Mouse (Mus musculus) layer of hippocampus, adult 18-20 months (tissue): Measurements from ENCODE around the gene Mrpl58. TPM values are rescaled to one million over a fixed set of nuclear protein-coding genes. Genes with fewer than 3 reads are reported as not detected.

Experiments used
- DNase-seq, 2 experiments: peaks; one replicate each; pipeline ENCODE4 v3.0.0; 2022; ENCODE audit warnings: low spot score in 2 of 2
- long read RNA-seq: library from polyadenylated mRNA; stranded (forward); transcript quantifications from one replicate; pipeline ENCODE4 v2.0.0, GENCODE M21; 2021
- total RNA-seq, 2 experiments: library from RNA; stranded (reverse); gene quantifications; 2 replicates each; pipeline ENCODE4 v1.2.3; 2021

The Mrpl58 gene
- 100 to 1,000 TPM in 1 of 2 experiments, 10 to 100 TPM in 1; 97.7 to 102 TPM for total RNA-seq
- long read RNA-seq, transcript Mrpl58-209 (6 exons, 2,596 nt) = major isoform, 23 of 38 reads
- long read RNA-seq, partial matches to known transcripts = 2 of 38 reads
- long read RNA-seq, other reads (novel, unspliced or antisense) = 5 of 38 reads

DNA sequence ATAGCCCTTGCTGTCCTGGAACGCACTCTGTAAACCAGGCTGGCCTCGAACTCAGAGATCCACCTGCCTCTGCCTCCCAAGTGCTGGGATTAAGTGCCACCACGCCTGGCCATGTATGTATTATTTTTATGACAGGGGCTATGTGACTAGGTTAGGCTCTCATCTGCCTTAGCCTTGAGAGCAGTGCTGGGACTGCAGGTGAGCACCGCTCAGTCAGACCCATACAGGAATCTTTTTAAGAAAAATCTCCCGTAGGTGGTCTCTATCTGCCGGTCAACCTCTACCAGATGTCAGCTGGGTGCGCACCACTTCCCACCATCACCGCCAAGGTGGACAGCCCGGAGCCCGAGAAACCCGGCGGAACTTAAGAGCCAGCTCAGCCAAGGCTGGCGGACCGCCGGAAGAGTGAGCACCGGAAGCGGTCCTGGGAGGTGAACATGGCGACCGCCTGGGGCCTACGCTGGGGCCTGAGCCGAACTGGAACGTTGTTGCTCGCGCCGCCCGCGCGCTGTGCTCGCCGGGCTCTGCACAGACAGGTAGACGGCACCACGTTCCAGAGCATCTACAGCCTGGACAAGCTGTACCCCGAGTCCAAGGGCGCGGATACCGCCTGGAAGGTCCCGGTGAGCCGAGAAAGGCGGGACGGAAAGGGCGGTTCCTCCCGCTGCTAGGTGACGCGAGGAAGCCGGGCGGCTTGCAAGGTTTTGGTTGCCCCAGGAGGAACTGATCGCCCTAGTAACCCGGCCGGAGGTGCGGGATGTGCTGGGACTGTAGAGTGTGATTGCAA is at the start of gene Mrpl58:
Mrpl58 (plus strand) TSS at position 415 of the 787 bp plus-strand sequence.
- DNase-seq = peak; percentile 82 to 89

DNA sequence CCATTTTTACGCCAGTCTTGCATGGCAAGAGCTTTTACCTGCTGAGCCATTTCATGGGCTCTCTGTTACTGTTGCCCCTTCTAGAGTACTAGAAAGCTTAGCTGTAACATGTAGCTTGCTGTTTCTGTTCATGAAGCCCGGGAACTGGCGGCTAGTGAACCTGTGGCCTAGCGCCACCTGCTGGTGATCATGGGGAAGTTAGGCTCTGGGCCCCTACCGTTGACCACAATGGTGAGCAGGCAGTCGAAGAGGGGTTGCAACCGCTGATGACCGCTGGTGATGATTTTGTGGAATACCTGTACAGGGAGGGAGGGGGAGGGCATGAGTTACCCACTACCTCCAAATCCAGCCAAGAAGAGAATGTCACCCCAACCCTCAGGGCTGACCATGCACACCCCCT is 49.4 kb upstream of the Mrpl58 start:
- peak in 1 of 2 experiments; percentile 78 for DNase-seq

DNA sequence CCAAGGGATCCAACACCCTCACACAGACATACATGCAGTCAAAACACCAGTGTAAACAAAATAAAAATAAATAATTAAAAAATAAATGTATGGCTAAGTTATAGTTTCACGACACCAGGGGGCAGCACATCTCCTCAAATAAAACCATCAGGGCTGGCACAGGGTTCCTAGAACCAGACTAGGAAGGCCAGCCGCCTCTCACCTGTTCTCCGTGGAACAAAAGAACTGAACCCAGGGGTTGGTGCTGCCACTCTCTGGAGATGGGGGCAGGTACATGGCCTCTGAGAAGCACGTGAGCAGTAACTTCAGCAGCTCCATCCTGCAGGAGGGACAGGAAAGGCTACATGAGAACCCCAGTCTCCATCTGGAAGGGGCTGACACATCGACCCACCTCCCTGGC is 45.1 kb upstream of the Mrpl58 start:
- peak in 1 of 2 experiments; percentile 87 for DNase-seq

DNA sequence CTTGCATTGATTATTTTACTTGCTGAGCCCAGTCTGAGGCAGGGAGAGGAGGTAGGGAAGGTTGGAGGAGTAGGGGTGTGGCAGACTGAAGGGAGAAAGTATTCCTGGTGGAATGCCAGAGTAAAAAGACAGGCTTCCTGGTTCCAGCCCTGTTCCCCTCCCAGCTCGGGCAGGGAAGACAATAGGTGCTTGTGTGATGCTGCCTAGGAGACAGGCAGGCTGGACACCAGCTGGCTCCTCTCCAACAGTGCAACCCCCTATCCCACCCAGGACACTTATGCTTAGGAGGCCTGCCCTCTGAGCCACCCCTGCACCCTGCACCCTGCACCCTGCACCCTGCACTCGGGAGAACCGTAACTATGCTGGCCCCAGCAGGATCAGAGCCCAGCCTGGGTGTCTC is 44.3 kb upstream of the Mrpl58 start:
- no peak for DNase-seq

DNA sequence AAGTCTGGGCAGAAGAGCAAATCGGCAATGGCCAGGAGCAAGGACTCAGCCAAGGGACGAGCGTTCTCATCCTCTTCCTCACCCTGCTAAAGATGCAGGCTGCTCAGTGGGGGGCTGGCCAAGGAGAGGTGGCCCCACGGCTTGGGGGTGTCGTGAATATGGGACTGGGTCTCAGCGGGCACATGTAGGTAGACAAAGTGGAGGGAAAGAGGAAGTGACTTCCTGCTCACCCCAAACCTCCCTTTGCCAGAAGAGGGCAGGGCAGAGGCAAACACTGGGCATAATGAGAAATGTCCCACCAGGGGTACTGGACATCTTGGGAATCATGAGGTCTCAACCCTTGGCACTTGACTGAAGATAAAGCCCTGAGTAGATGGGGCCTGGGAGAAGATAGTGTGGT is 43.8 kb upstream of the Mrpl58 start:
- no peak for DNase-seq

DNA sequence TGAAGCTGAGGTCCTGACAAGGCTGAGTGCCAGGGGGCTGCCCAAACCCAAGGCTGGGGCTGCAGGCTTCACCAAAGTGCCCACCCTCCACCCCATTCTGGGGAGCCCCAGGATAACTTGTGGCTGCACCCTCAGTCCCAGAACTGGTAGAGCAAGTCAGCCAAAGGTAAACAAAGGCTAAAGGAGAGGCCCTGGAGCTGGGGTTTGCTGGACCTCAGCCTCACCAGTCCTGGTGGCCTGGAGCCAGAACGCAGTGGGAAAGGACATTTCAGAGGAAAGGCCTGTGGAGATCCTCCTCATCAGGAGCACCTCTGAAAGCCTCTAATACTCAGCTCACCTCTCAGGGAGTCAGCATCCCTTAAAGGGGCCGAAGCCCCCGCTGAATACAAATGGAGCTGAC is 39.4 kb upstream of the Mrpl58 start:
- no peak for DNase-seq

DNA sequence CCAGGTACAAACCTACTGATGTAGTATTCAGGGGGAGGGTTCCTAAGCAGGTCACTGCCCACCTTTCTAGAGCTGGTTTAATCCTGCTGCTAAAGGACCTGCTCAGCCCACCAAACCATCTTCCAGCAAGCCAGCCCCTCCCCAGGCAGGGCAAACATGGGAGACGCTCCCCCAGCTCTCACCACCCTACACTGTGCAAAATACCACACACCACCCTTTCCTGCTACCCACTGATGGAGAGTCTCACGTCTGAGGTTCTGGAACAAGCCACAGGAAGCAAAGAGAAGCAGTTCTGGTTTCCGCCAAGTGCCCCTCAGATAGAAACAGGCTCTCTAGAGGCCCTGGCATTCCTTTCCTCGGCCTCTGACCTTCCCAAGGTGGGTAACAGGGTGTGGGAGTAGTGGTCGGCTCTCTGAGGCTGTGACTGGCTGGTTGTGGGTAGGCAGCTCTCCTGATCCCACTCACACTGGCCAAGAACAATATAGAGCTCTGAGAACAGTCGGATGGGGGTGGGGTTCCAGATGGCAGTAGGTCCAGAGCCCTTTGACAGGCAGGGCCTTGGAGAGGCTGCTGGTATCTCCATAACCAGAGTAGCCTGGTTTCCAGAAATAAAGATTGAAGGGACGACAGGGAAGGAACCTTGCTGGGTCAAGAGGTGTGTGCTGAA is 37.4 kb upstream of the Mrpl58 start:
- no peak for DNase-seq

DNA sequence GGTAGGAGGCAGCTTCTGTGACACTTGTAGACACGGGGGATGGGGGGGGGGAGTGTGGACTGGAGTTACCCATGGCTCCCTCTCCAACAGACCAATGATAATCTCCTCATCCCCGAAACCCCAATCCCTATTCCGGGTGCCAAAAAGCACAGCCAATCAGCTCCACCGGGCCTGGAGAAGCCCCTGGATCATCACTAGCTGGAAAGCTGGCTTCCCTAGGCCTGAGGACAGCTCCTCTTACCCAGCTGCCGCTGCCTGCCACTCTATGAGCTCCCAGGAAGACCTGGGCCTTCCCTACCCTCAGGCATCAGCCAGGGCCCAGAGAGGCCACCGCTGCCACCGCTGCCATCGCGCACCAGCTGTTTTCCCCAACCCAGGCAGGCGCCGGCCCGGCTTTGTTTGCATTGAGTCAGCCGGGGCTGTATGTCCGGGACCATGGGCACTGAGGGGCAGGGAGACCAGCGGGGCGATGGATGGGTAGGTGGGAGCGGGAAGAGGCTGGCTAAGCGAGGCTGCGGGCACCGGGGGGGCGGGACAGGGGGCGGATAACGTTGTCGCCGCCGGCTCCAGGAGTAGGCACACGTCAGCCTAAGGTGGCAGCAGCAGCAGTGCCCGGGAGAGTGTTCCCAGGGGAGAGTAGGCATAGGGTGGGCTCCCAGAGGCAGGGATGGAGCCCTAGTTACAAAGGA is 36.7 kb upstream of the Mrpl58 start:
- DNase-seq = peak; percentile 66 to 69

DNA sequence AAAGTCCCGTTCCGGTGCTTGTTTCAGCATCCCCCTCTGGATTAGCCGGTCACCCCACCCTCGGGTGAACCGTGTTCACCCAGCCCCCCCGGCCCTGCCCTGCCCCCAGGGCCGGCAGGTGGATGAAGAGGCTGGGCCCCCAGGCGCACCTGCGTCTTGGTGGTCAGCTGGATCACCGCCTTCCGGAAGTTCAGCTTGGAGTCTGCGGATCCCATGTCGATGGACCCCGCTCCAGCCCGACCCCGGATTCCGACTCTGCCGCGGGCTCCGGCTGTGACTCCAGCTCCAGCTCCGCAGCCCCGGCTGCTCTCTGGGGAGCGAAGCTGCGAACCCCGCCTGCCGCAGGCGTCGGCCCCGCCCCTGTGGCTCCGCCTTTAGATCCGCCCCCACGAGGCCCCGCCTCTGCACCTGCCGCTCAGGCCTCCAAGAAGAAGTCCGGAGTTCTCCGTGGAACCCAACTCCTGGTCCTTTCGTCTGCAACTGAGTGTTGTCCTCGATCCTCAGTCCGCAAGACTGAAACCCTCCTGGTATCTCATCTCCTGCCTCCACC is 36.1 kb upstream of the Mrpl58 start, which contains the start of gene Hid1:
Hid1 (minus strand) TSS at position 362 of the 550 bp plus-strand sequence.
- DNase-seq = peak; percentile 88 to 91

DNA sequence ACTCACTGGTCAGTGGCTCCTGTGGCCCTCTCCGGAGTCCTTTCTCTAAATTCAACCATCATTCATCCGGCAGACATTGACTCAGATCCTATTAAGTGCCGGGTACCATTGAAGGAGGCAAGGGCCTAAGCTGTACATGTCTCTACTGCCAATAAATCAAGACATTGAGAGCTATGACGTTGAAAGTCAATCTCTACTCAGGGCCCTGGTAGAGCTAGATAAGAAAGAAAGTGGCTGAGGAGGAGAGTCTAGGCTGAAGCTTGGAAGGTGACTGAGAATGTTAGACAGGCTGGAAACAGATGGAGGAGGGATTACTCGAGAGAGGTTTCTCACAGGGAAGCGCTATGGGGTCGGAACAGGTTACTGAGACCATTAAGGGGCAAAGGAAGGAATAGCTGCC is 33.2 kb upstream of the Mrpl58 start:
- no peak for DNase-seq

DNA sequence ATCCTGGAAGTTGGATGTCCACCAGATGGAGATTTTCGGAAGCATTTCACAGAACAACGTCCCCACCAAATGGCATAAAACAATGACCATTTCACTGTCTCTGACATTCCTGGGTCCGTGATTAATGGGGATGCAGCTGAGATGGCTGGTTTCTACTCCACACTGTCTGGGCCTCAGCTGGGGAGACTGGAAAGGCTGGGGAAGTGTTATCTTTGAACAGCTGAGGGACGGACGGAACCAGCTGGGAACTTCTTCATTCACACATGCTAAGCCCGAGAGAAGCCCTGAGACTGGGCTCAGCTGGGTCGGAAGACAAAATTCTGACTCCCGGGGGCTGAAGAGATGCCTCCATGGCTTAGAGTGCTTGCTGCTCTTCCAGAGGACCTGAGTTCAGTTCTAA is 32.2 kb upstream of the Mrpl58 start:
- DNase-seq = no peak

DNA sequence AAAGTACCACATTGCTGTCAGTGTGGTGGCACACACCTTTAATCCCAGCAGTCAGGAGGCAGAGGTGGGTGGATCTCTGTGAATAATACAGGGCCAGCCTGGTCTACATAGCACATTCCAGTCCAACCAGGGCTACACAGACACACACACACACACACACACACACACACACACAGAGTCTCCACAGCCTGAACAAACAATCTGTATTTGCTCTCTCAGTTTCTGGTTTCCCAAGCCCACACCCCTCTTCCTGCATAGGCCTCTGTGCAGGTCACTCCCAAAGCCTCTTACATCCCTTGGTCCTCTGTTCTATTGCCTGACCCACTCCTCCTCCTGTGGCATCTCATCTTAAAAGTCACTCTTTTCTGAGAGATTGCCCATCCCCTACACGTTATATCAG is 31.5 kb upstream of the Mrpl58 start:
- no peak for DNase-seq

DNA sequence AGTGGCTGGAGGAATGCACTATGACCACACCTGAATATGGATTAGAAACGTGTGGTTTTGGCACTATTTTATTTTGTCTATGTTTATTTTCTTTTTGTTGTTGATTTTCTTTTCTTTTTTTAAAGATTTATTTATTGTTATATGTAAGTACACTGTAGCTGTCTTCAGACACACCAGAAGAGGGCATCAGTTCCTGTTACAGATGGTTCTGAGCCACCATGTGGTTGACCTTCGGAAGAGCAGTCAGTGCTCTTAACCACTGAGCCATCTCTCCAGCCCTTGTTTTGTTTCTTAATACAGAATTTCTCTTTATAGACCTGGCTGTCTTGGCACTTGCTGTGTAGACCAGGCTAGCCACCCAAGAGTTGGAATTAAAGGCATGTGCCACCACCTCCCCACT is 30.8 kb upstream of the Mrpl58 start:
- no peak for DNase-seq

DNA sequence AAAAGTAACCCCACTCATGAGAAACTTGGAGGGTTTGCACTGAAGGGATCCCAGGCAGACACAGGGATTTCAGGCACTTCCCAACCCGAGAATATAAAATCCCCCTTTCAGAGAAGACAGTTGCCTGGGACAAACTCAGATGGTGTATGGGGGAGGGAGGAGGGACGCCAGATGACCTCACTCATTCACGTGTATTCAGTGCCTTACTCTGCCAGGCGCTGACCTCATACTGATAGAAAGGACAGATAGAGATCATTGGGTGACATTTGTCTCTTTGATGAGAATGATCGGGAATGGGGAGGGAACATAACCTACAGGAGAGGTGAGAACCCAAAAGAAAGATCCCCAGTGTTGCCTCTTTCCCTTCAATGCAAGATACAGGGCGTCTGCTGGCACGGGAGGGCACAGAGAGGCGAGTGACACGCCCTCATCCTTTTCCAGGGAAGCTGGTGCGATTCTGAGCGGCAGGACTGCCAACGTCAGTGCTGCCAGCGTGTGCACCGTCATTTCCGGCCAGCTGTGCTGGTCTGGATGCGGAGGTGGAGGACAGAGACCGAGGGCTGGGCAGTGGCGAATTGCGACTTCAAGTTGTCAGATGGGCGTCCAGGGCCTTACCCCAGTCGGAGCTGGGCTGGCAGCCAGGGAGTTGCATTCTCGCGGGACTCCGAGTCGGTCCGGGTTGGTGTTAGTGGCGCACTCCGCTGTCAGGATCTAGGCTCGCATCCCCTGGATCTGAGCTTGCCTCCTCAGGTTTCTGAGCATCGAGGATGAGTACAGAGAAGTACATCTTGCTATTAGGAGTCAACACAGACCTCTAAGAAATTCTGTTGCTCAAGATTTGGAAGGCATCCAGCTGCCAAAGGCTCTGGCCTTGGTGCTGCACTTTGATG is 29.5 kb upstream of the Mrpl58 start:
- peak; percentile 64 to 78 for DNase-seq

DNA sequence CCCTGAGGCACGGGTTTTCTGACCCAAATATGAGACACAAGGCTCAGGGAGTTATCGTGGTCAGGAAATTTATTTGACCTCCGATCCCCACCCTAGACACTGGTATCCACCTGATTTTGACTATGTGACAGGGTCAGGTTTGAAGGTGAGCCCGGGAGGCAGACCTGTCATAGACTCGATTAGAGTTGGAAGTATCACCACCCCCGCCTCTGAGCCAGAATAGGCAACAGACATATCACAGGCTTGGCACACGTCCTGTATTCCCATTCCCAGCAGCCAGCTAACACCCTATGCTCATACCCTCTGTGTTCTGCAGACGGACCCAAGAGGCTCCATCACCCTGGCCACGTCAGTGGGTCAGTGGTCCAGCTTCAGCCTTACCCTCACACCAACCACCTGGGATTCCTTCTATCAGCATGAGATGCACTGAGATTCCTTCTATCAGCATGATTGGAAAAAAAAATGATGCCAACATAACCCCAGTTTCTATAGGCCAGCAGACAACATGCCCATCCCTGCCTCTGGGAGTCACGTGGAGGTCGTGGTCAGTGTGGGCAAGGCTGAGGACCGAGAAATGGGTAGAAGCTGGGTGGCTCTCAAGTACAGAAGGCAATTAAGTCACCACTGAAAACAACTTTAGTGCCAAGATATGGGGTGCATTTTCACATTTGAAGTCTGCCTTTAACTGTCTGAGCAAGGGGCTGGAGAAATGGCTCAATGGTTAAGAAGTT is 28.7 kb upstream of the Mrpl58 start:
- DNase-seq = peak in 1 of 2 experiments; percentile 78

DNA sequence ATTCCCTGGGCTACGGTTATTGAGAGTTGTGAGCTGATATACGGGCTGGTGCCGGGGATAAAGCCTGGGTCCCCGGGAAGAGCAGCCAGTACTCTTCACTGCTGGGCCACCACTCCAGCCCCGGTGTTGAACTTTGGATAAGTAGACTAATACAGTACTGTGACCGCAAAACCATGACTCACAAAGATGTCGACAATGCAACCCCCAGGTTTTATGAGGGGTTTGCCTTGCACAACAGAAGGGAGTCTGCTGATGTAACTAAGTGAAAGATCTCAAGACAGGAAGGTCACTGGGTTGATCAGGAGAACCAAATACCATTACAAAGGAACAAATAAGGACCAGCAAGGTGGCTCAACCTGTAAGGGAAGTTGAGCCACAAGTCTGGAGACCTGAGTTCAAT is 26.8 kb upstream of the Mrpl58 start:
- no peak for DNase-seq

DNA sequence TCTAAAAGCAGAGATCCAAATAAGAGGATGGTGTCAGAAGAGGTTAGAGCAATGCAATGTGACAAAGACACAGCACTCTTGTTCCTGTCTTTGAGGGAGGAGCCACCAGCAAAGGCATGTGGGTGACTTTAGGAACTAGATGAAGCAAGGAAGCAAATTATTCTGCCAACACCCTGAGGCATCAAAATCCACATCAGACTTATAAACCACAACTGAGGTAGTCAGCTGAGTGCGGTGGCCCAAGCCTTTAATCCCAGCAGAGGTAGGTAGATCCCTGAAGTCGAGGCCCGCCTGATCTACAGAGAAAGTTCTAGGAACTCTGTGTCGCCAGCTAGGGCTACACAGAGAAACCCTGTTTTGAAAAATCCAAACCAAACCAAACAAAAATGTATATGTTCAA is 26.3 kb upstream of the Mrpl58 start:
- DNase-seq = no peak

DNA sequence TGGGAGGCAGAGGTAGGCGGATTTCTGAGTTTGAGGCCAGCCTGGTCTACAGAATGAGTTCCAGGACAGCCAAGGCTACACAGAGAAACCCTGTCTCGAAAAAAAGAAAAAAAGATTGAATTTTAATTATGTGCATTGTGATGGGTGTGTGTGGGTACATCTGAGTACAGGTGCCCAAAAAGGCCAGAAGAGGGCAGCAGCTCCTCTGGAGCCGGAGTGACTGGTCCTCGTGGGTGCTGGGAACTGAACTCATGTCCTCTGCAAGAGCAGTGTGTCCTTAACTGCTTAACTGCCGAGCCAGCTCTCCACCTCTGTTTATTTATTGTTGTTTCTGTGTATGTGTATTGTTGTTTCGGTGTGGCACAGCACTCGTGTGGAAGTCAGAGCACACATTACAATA is 25.7 kb upstream of the Mrpl58 start:
- DNase-seq = no peak

DNA sequence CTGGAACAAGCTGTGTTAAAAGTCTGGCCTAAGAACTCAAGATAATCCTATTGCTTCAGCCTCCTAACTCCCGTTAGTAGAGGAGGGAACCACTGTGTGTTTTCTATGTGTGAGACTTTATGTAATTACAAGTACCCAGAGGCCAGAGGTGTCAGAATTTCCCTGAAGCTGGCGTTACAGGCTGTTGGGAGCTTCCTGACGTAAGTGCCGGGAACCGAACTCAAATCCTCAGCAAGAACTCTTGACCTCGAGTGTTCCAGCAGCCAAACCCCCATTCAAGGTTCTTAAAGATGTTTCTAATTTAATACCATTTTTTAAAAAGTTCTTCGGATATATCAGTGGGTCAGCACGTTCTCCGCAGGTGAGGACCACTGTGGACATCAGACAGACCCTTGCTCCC is 22.3 kb upstream of the Mrpl58 start:
- no peak for DNase-seq
